Mouse (Mus musculus): ENCODE data around the gene Large1. TPM values are rescaled to one million over a fixed set of nuclear protein-coding genes. Genes with fewer than 3 reads are reported as not detected.
A peak's percentile ranks its signal among the peaks of the same experiment; 100 is the strongest.

Large1 gene
- polyA plus RNA-seq, 1 experiment from 2014 or later, result 5.0 TPM

DNA sequence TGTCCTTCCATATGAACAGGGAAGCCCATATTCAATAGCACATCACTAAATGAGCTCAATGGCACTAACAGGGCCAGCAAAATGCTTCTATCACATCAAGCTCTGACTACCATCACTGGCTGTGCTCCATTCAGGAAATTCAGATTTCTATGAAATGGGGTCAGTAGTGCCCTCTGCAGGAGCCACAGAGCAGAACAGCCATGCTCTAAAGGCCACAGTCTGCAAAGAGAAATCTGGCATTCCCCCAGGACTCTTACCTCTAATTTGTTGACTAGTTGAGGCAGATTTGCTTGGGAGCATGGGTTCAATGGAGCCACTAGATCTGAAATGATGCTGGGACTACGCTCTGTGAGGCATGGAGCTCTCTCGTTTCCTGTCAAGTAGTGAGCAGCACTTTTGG is 151.5 kb downstream of the Large1 start:
- no peaks in the 10 kb centered on the region for H3K36me3 ChIP-seq (ENCODE audit: insufficient read depth, low read length)
- no peak overlapping the region for H3K27ac ChIP-seq (ENCODE audit: low read length)
- no peaks in the 10 kb centered on the region for H3K27me3 ChIP-seq (ENCODE audit: insufficient read depth, low read length)
- no peak for ATAC-seq (ENCODE audit: low FRiP score, low TSS enrichment)
- H3K9me3 ChIP-seq (ENCODE audit: low read length), result no peaks in the 10 kb centered on the region
- H3K4me3 ChIP-seq (ENCODE audit: low read length), result no peak overlapping the region
- H3K4me1 ChIP-seq (ENCODE audit: insufficient read depth, low read length), result no peaks in the 10 kb centered on the region
- WGBS, result 71% methylated on average over 2 of the region's 2 CpGs
- H3K4me2 ChIP-seq (replicated peaks; ENCODE audit: low read depth, low read length), result no peak overlapping the region
- no peak overlapping the region for H3K9ac ChIP-seq (replicated peaks; ENCODE audit: low read length)

DNA sequence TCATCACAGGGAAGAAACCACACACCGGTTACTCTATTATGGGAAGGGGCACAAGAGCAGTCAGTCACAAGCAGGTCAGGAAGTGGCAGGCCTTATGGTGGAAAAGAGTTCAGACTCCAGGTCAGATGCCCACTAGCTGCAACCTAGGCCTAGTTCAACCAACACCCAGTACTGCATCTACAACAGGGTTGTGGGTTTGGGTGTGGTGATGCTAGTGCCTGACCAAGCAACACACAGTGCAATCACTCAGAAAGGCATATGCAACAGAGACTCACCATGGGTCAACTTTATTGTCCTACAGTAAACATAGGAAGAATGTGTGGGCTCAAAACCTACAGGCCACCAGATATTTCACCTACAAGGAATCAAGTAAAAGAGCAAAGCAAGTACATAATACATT is 155.6 kb downstream of the Large1 start:
- H3K36me3 ChIP-seq (ENCODE audit: insufficient read depth, low read length), result no peaks in the 10 kb centered on the region
- no peaks in the 10 kb centered on the region for H3K27me3 ChIP-seq (ENCODE audit: insufficient read depth, low read length)
- H3K27ac ChIP-seq (ENCODE audit: low read length), result no peak overlapping the region
- ATAC-seq (ENCODE audit: low FRiP score, low TSS enrichment), result no peak
- 100% methylated on average over 1 of the region's 1 CpGs for WGBS
- H3K9ac ChIP-seq (replicated peaks; ENCODE audit: low read length), result no peak overlapping the region
- no peaks in the 10 kb centered on the region for H3K9me3 ChIP-seq (ENCODE audit: low read length)
- no peak overlapping the region for H3K4me3 ChIP-seq (ENCODE audit: low read length)
- H3K4me1 ChIP-seq (ENCODE audit: insufficient read depth, low read length), result no peaks in the 10 kb centered on the region
- no peak overlapping the region for H3K4me2 ChIP-seq (replicated peaks; ENCODE audit: low read depth, low read length)

DNA sequence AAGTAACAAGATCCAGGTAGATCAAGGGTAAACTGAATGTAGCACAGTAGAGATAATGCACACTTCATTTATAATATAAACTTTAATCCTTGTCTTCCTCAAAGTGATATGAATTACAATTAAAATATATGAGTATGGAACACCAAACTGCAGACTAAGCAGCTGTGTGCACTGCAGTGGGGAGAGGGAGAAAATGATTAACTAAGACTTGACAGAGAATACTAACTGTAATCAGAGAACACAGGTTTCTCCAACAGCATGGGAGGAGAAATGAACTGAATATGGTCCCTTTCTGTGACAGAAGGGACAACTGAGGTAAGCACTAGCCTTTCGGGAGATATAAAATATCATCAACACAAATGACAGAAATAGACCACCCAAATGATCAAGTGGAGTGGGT is 164.7 kb downstream of the Large1 start:
- no peak overlapping the region for H3K4me2 ChIP-seq (replicated peaks; ENCODE audit: low read depth, low read length)
- H3K36me3 ChIP-seq (ENCODE audit: insufficient read depth, low read length), result no peaks in the 10 kb centered on the region
- 0 out of 2 replicates have a peak, but pooled peaks have one; percentile 51 for ATAC-seq (ENCODE audit: low FRiP score, low TSS enrichment)
- H3K4me1 ChIP-seq (ENCODE audit: insufficient read depth, low read length), result no peaks in the 10 kb centered on the region
- H3K27ac ChIP-seq (ENCODE audit: low read length), result no peak overlapping the region
- H3K4me3 ChIP-seq (ENCODE audit: low read length), result no peak overlapping the region
- H3K9ac ChIP-seq (replicated peaks; ENCODE audit: low read length), result no peak overlapping the region
- no peaks in the 10 kb centered on the region for H3K9me3 ChIP-seq (ENCODE audit: low read length)
- 96% methylated on average over 1 of the region's 1 CpGs for WGBS
- no peaks in the 10 kb centered on the region for H3K27me3 ChIP-seq (ENCODE audit: insufficient read depth, low read length)

DNA sequence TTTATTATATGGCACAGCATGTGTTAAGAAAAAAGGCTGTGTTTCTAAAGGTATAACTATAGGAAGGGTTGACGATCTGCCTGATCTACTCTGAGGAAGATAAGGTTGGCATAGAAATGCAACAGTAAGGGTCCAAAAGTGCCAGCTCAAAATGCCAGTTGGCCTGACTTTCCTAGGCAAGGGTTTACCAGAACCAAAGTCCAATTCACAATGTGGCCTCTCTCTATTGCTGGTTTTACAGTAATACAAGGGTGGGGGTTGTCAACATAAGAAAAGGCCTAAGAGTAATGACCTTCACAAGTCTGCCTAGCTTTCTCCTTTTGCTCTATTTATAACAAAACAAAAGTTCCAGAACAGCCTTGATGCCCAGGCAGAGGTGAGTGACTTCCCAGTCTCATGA is 166.0 kb downstream of the Large1 start:
- no peak for ATAC-seq (ENCODE audit: low FRiP score, low TSS enrichment)
- no peaks in the 10 kb centered on the region for H3K36me3 ChIP-seq (ENCODE audit: insufficient read depth, low read length)
- H3K4me2 ChIP-seq (replicated peaks; ENCODE audit: low read depth, low read length), result no peak overlapping the region
- 94% methylated on average over 1 of the region's 1 CpGs for WGBS
- H3K4me3 ChIP-seq (ENCODE audit: low read length), result no peak overlapping the region
- no peaks in the 10 kb centered on the region for H3K9me3 ChIP-seq (ENCODE audit: low read length)
- no peaks in the 10 kb centered on the region for H3K27me3 ChIP-seq (ENCODE audit: insufficient read depth, low read length)
- H3K27ac ChIP-seq (ENCODE audit: low read length), result no peak overlapping the region
- no peaks in the 10 kb centered on the region for H3K4me1 ChIP-seq (ENCODE audit: insufficient read depth, low read length)
- H3K9ac ChIP-seq (replicated peaks; ENCODE audit: low read length), result no peak overlapping the region

DNA sequence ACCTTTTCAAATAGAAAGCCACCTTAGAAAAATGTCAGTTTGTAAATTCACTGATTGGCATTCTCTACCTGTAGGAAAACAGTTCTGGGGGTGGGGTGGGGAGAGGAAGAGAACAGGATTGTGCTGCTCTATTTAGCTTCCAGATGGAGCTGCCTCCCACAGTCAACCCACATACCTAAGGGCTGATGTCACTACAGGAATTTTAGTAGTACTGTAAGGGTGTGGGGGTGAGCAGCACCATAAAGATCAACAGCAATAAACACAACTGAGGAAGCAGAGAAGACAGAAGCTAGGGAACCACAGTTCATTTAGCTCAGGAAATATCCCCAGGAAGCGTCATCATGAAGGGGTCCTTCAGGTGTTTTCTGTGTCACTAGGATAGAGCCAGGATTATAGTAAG is 174.9 kb downstream of the Large1 start:
- H3K36me3 ChIP-seq (ENCODE audit: insufficient read depth, low read length), result no peaks in the 10 kb centered on the region
- H3K27me3 ChIP-seq (ENCODE audit: insufficient read depth, low read length), result no peaks in the 10 kb centered on the region
- WGBS, result 39% methylated on average over 1 of the region's 1 CpGs
- ATAC-seq (ENCODE audit: low FRiP score, low TSS enrichment), result peak; percentile 76; the same call in 1 of the 2 replicates
- peaks cover 5% of the 10 kb centered on the region; the same call in 1 of the 2 replicates for H3K4me1 ChIP-seq (ENCODE audit: insufficient read depth, low read length)
- no peak overlapping the region for H3K27ac ChIP-seq (ENCODE audit: low read length)
- H3K4me3 ChIP-seq (ENCODE audit: low read length), result no peak overlapping the region
- no peak overlapping the region for H3K9ac ChIP-seq (replicated peaks; ENCODE audit: low read length)
- H3K9me3 ChIP-seq (ENCODE audit: low read length), result no peaks in the 10 kb centered on the region
- H3K4me2 ChIP-seq (replicated peaks; ENCODE audit: low read depth, low read length), result no peak overlapping the region

DNA sequence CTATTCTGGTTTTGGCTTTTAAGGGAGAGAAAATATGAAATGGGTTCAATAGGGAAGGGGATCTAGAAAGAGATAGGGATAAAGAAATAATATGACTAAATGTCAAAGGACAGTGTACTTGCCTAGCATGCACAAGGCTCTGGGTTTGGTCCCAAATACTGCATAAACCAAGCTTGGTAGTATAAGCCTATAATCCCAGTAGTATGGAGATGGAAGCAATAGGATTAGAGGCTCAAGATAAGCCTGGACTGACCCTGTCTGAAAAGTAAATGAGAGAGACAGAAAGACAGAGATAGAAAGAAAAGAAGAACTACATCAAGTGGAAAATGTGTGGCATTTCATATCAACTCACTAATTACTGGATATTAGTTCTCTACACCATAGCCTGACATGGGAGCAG is 180.7 kb downstream of the Large1 start:
- H3K4me2 ChIP-seq (replicated peaks; ENCODE audit: low read depth, low read length), result no peak overlapping the region
- no peak overlapping the region for H3K4me3 ChIP-seq (ENCODE audit: low read length)
- H3K36me3 ChIP-seq (ENCODE audit: insufficient read depth, low read length), result no peaks in the 10 kb centered on the region
- H3K9me3 ChIP-seq (ENCODE audit: low read length), result no peaks in the 10 kb centered on the region
- H3K4me1 ChIP-seq (ENCODE audit: insufficient read depth, low read length), result no peaks in the 10 kb centered on the region
- no peak for ATAC-seq (ENCODE audit: low FRiP score, low TSS enrichment)
- no peak overlapping the region for H3K9ac ChIP-seq (replicated peaks; ENCODE audit: low read length)
- H3K27ac ChIP-seq (ENCODE audit: low read length), result no peak overlapping the region
- no peaks in the 10 kb centered on the region for H3K27me3 ChIP-seq (ENCODE audit: insufficient read depth, low read length)

DNA sequence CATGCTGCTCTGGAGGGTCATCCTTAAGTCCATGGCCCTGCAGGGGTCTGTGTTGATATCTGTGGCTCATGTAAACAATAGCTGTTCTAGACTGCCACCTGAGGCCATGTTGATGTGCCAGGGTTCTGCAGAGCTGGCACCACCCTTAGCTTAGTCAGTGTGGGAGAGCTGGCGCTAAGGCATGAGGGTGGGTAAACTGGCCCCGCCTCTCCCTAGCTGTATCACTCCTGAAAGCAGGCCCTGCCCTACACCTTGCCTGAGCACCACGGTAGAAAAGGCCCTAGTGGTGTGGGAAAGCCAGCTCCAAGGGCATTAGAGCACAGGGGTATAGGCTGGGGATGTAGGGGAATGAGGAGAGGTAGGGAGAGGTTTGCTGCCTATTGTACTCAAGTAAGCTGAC is 191.3 kb downstream of the Large1 start:
- WGBS, result 78% methylated on average over 3 of the region's 3 CpGs
- no peak for ATAC-seq (ENCODE audit: low FRiP score, low TSS enrichment)

DNA sequence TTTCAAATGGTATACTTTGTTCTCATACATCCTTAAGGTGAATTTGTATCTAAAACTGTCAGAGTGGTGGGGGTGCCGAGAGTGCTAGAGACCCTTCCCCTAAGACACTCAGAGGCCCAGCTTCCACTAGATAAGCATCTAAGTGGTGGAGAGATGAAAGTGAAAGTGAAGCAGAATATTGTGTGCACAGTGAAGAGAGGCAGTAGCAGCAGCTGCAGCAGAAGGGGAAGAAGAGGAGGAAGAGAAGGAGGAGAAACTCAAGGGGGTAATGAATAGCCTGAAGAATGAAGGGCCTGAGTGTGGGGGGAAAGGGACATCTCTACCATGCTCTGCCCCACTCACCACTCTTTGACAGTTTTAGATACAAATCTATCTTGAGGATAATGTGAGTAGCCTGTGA is 191.8 kb downstream of the Large1 start:
- Histone ChIP-seq H3K9ac (replicated peaks; ENCODE audit: low read length) (no peak overlapping the region), H3K4me1 (ENCODE audit: insufficient read depth, low read length) (no peaks in the 10 kb centered on the region), H3K4me2 (replicated peaks; ENCODE audit: low read depth, low read length) (no peak overlapping the region), H3K9me3 (ENCODE audit: low read length) (no peaks in the 10 kb centered on the region), H3K27ac (ENCODE audit: low read length) (no peak overlapping the region), H3K27me3 (ENCODE audit: insufficient read depth, low read length) (no peaks in the 10 kb centered on the region), H3K4me3 (ENCODE audit: low read length) (no peak overlapping the region), H3K36me3 (ENCODE audit: insufficient read depth, low read length) (no peaks in the 10 kb centered on the region)
- 79% methylated on average over 1 of the region's 1 CpGs for WGBS
- ATAC-seq (ENCODE audit: low FRiP score, low TSS enrichment), result no peak

More for the DNA sequence above, 191.3 kb downstream of the Large1 start:
- Histone ChIP-seq H3K9ac (replicated peaks; ENCODE audit: low read length) (no peak overlapping the region), H3K9me3 (ENCODE audit: low read length) (no peaks in the 10 kb centered on the region), H3K36me3 (ENCODE audit: insufficient read depth, low read length) (no peaks in the 10 kb centered on the region), H3K4me3 (ENCODE audit: low read length) (no peak overlapping the region), H3K4me1 (ENCODE audit: insufficient read depth, low read length) (no peaks in the 10 kb centered on the region), H3K4me2 (replicated peaks; ENCODE audit: low read depth, low read length) (no peak overlapping the region), H3K27me3 (ENCODE audit: insufficient read depth, low read length) (no peaks in the 10 kb centered on the region), H3K27ac (ENCODE audit: low read length) (no peak overlapping the region)

DNA sequence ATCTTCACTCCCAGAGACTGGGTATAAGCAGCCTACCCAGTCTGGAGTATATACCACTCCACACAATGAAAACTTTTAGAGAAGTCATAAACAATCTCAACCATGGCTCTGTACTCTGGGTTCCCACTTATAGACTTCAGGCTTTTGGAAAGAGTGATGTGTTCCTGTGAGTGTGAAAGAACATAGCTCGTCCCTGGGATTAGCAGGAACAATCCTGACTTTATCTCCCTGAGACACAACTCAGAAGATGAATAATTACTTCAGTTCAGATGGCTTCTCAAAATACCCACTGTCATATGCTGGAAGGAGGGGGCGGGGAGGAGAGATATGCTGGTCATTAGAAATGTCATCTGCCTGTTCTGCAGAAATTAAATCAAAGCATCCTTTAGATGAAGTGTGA is 192.4 kb downstream of the Large1 start:
- Histone ChIP-seq H3K27ac (ENCODE audit: low read length) (no peak overlapping the region), H3K4me2 (replicated peaks; ENCODE audit: low read depth, low read length) (no peak overlapping the region), H3K9ac (replicated peaks; ENCODE audit: low read length) (no peak overlapping the region), H3K36me3 (ENCODE audit: insufficient read depth, low read length) (no peaks in the 10 kb centered on the region), H3K4me3 (ENCODE audit: low read length) (no peak overlapping the region), H3K4me1 (ENCODE audit: insufficient read depth, low read length) (no peaks in the 10 kb centered on the region), H3K27me3 (ENCODE audit: insufficient read depth, low read length) (no peaks in the 10 kb centered on the region), H3K9me3 (ENCODE audit: low read length) (no peaks in the 10 kb centered on the region)
- no peak for ATAC-seq (ENCODE audit: low FRiP score, low TSS enrichment)
- WGBS, result 79% methylated on average over 2 of the region's 2 CpGs

DNA sequence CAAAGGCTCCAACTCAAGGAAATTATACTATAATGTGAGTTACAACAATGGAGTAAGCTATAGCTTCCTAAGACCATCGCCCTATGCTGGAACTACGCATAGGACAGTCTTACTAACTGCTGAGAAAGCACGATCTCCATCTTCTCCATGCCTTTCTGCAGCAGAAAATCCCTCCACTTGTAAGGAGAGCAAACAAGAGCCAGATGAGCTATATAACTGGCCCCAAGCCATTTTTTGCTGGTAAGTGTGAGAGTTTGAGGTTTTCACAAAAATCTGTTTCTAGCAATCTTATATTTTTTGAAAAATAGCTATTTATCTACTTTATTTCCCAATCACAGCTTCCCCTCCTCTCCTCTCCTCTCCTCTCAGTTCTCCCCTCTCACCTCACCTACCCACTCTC is 206.1 kb downstream of the Large1 start:
- Histone ChIP-seq H3K27ac (ENCODE audit: low read length) (no peak overlapping the region), H3K4me1 (ENCODE audit: insufficient read depth, low read length) (no peaks in the 10 kb centered on the region), H3K36me3 (ENCODE audit: insufficient read depth, low read length) (no peaks in the 10 kb centered on the region), H3K4me3 (ENCODE audit: low read length) (no peak overlapping the region), H3K9me3 (ENCODE audit: low read length) (no peaks in the 10 kb centered on the region), H3K9ac (replicated peaks; ENCODE audit: low read length) (no peak overlapping the region), H3K27me3 (ENCODE audit: insufficient read depth, low read length) (no peaks in the 10 kb centered on the region), H3K4me2 (replicated peaks; ENCODE audit: low read depth, low read length) (no peak overlapping the region)
- 93% methylated on average over 3 of the region's 3 CpGs for WGBS
- no peak for ATAC-seq (ENCODE audit: low FRiP score, low TSS enrichment)
